Mouse (Mus musculus): ENCODE results near the gene Wfdc13. TPM values are rescaled to one million over a fixed set of nuclear protein-coding genes. Genes with fewer than 3 reads are reported as not detected.
"Not testable (repeated sequence)": the region's sequence is repeated elsewhere in the genome, so short reads cannot be mapped to it uniquely, and the experiment has no call there.

Wfdc13 gene
- polyA plus RNA-seq, 1 experiment from 2014 or later: not detected

DNA sequence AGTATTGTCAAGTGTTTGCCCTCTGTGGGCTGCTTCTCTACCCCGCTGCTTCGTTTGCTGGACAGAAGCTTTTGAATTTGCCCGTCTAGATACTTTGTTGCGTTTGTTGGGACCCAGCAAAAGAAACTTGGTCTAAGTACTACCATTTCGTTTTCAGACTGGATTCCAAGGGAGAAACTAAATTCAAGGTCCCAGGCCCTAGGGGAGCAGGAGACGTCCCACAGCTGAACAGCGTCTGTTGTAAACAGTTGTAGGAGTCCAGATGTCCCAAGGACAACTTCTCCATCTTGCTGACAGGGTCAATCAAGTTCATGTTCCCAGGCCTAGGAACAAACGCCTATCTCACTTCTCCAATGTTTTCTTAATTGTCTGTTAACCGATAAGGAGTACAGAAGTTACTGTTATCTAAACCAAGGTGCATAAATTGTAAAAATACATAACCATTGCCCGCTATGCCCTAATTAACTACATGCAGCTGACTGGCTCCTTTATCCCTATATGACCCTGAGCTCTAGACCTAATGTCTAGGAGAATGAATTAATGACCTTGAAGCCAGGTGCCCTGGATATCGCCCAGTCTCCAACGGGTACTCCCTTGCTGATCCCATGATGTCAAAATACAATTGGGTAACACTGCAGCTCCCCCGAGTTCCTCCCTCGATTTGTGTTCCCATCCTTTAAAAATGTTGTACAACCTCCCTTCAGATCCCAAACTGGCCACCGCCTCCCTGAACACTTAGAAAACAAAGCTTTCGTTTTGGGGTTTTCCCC is 7.8 kb upstream of the Wfdc13 start:
- Histone ChIP-seq H3K36me3 (replicated peaks) (no peaks in the 10 kb centered on the region), H3K4me3 (no peak overlapping the region), H3K9me3 (no peaks in the 10 kb centered on the region), H3K9ac (no peak overlapping the region), H3K27me3 (replicated peaks) (no peaks in the 10 kb centered on the region), H3K4me2 (no peak overlapping the region), H3K4me1 (peaks cover 10% of the 10 kb centered on the region), H3K27ac (no peak overlapping the region)
- 85% methylated on average over 16 of the region's 16 CpGs for WGBS
- no peak for ATAC-seq (replicated peaks)

DNA sequence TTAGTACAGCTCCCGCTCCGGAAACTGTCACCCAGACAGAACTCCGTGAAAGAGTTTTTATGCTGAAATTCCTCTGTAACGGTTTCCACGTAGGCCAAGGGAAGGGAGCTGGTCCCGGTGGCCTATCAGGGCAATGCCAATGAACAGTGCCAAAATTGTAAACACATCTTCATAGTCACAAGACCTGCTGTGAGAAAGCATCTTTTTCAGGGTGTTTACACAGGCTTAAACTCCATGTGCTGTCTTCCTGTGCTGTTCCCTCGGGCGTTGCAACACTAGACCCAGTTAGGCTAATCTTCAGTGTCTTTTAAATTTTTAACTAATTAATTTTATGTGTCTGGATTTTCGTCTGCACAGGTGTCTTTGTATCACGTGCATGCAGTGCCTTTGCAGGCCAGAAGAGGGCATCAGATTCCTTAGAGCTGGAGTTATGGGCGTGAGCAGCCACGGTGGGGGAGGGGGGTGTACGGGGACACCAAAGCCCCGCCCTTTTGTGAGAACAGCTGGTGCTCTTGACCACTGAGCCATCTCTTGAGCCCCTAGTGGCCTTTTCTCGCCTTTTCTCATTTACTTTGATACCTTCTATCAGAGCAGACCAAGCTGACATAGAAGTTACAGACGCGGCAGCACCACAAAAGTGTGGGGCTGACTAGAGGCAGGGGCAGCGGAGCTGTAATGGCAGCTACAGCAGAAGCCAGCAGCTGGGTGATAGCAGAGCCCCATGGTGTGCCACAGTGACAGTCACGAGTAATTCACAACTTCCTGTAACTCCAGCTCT is 5.9 kb upstream of the Wfdc13 start:
- Histone ChIP-seq H3K36me3 (replicated peaks) (no peaks in the 10 kb centered on the region), H3K4me2 (peak overlapping the region; percentile 54), H3K27ac (no peak overlapping the region), H3K4me1 (peaks cover 10% of the 10 kb centered on the region), H3K4me3 (peak overlapping the region; percentile 34), H3K27me3 (replicated peaks) (no peaks in the 10 kb centered on the region), H3K9me3 (no peaks in the 10 kb centered on the region), H3K9ac (0 out of 2 replicates have a peak overlapping the region, but pooled peaks have one; percentile 2)
- 23% methylated on average over 19 of the region's 19 CpGs for WGBS
- peak; percentile 56 for ATAC-seq (replicated peaks)

GRCm38 (mm10) chr2:164679906-164680305 is 5.0 kb upstream of the Wfdc13 start:
- Histone ChIP-seq H3K9ac (no peak overlapping the region), H3K4me1 (peaks cover 10% of the 10 kb centered on the region), H3K4me3 (no peak overlapping the region), H3K27me3 (replicated peaks) (no peaks in the 10 kb centered on the region), H3K27ac (no peak overlapping the region), H3K9me3 (no peaks in the 10 kb centered on the region), H3K36me3 (replicated peaks) (no peaks in the 10 kb centered on the region), H3K4me2 (no peak overlapping the region)
- no peak for ATAC-seq (replicated peaks)
- 65% methylated on average over 3 of the region's 3 CpGs for WGBS

DNA sequence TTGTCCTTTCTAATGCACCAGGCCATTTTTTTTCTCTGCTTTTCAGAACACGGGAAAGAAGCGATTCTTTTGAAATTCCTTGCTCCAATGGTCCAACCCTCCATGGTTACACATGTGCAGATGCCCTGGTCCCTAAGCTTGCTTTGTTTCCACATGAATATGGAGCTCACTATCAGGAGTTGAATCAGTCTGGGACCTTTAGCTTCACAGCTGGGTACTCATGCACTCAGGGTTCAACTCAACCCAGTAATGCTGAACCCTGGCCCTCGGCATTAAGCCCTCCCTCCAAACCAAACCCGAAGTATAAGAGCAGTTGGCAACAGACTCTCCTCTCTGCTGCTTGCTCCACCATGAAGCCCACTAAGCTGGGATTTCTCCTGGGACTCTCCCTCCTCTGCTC is 13.3 kb downstream of the Wfdc13 start, which contains the start of gene Spint4:
Gene Spint4 (plus strand): TSS at position 301 of the 400 bp plus-strand sequence.
- Histone ChIP-seq H3K36me3 (replicated peaks) (no peaks in the 10 kb centered on the region), H3K27ac (no peak within 1 kb of the TSS), H3K4me3 (no peak within 1 kb of the TSS), H3K4me2 (no peak within 1 kb of the TSS), H3K9me3 (no peaks in the 10 kb centered on the region), H3K27me3 (replicated peaks) (no peaks in the 10 kb centered on the region), H3K9ac (no peak within 1 kb of the TSS), H3K4me1 (no peaks in the 10 kb centered on the region)
- ATAC-seq (replicated peaks): no peak
- 70% methylated on average over 4 of the region's 4 CpGs for WGBS

DNA sequence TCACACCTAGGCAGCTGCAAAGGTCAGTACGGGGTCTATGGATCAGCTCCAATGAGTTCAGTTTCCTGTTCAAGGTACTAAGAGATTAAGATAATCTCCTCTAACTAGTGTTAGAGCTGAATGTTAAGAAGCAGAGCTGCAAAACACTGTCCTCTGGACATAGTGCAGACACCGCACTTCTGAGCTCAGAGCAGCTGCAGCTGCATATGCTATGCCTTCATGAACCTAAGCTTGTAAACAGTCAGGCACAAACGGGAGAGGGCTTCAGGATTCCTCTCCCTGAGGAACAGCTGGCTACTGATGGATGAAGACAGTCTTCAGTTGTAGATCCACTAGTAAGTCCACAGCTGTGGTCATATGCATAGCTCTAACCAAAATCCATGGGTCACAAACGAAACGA is 16.1 kb downstream of the Wfdc13 start:
- ATAC-seq (replicated peaks): no peak
- no peaks in the 10 kb centered on the region for H3K27me3 ChIP-seq (replicated peaks)
- 87% methylated on average over 5 of the region's 5 CpGs for WGBS
- H3K9me3 ChIP-seq: no peaks in the 10 kb centered on the region
- no peak overlapping the region for H3K9ac ChIP-seq
- H3K4me2 ChIP-seq: no peak overlapping the region
- no peak overlapping the region for H3K27ac ChIP-seq
- H3K36me3 ChIP-seq (replicated peaks): no peaks in the 10 kb centered on the region
- no peaks in the 10 kb centered on the region for H3K4me1 ChIP-seq
- no peak overlapping the region for H3K4me3 ChIP-seq

DNA sequence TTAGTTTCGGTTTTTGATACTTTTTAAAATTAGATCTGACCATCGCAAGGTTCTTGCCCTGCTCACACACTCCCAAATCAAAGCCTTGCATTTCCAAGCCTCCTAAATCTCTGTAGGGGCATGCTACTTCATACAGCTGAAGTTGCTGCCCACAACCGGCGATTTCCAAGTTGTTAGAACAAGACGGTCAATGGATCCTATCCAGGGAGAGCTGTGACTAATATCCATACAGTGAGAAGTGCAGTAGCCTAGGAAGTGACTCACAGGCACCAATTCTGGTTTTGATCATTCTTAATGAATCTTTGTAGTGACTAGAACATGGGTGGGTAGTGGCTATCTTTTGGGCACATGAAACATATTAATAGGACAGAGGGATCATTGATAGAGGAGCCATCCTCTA is 16.9 kb downstream of the Wfdc13 start:
- Histone ChIP-seq H3K9ac (no peak overlapping the region), H3K4me2 (no peak overlapping the region), H3K36me3 (replicated peaks) (no peaks in the 10 kb centered on the region), H3K27ac (no peak overlapping the region), H3K4me3 (no peak overlapping the region), H3K4me1 (no peaks in the 10 kb centered on the region), H3K27me3 (replicated peaks) (no peaks in the 10 kb centered on the region), H3K9me3 (no peaks in the 10 kb centered on the region)
- WGBS: 83% methylated on average over 5 of the region's 5 CpGs
- ATAC-seq (replicated peaks): no peak

DNA sequence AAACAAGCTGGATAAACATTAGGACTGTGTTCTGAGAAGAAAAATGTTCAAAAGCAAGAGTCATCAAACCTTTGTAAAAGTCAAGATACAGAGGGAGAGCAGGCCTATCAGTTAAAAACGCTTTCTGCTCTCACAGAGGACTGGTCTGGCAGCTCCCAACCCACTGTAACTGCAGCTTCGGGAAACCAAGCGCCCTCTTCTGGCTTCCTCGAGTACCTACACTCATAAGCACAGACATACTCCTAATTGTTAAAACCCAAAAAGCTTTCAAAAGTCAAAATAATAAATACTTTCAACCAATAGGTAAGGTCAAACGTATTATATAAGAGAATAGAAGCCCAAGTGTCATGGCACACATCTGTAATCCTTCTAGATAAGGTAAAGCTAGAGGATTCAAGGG is 19.3 kb downstream of the Wfdc13 start:
- Histone ChIP-seq H3K4me2 (no peak overlapping the region), H3K9me3 (no peaks in the 10 kb centered on the region), H3K27me3 (replicated peaks) (no peaks in the 10 kb centered on the region), H3K4me1 (no peaks in the 10 kb centered on the region), H3K27ac (no peak overlapping the region), H3K4me3 (no peak overlapping the region), H3K36me3 (replicated peaks) (no peaks in the 10 kb centered on the region), H3K9ac (no peak overlapping the region)
- no peak for ATAC-seq (replicated peaks)
- 80% methylated on average over 5 of the region's 5 CpGs for WGBS

- H3K27ac ChIP-seq: no peak overlapping the region
- H3K4me2 ChIP-seq: no peak overlapping the region
- H3K36me3 ChIP-seq (replicated peaks): no peaks in the 10 kb centered on the region
- ATAC-seq (replicated peaks): no peak
- H3K4me1 ChIP-seq: no peaks in the 10 kb centered on the region
- no peak overlapping the region for H3K4me3 ChIP-seq
- WGBS: 90% methylated on average over 6 of the region's 6 CpGs
- H3K9me3 ChIP-seq: no peaks in the 10 kb centered on the region
- H3K9ac ChIP-seq: no peak overlapping the region
- no peaks in the 10 kb centered on the region for H3K27me3 ChIP-seq (replicated peaks)
Measured at GRCm38 (mm10) chr2:164705328-164705727, 20.4 kb downstream of the Wfdc13 start.

- H3K4me2 ChIP-seq: no peak overlapping the region
- 90% methylated on average over 14 of the region's 14 CpGs for WGBS
- no peaks in the 10 kb centered on the region for H3K27me3 ChIP-seq (replicated peaks)
- no peaks in the 10 kb centered on the region for H3K36me3 ChIP-seq (replicated peaks)
- no peaks in the 10 kb centered on the region for H3K9me3 ChIP-seq
- H3K9ac ChIP-seq: no peak overlapping the region
- ATAC-seq (replicated peaks): no peak
- H3K4me1 ChIP-seq: no peaks in the 10 kb centered on the region
- no peak overlapping the region for H3K27ac ChIP-seq
- no peak overlapping the region for H3K4me3 ChIP-seq
Measured at GRCm38 (mm10) chr2:164705991-164706390, 21.1 kb downstream of the Wfdc13 start.

DNA sequence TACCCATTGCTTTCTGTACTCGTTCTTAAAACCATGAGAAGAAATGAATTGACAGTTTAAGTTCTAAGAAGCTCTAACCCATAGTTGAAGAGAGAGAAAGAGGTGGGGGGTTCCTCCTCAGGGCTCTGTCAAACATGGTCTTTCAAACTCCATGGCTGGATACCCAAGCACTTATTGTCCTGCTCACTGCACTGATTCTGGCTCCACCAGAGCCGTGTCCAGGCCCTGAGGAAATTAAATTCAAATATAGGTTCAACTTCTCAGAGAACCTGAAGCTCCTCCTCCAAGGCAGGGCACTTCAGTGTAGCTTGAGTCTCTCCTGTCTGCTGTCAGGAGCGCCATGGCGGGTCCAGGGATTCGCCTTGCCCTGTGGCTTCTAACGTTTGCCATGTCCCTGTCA is 30.1 kb downstream of the Wfdc13 start, which contains the start of gene Spint5:
Gene Spint5 (plus strand): TSS at position 301 of the 400 bp plus-strand sequence.
- Histone ChIP-seq H3K9ac (no peak within 1 kb of the TSS), H3K9me3 (no peaks in the 10 kb centered on the region), H3K27ac (no peak within 1 kb of the TSS), H3K4me2 (no peak within 1 kb of the TSS), H3K27me3 (replicated peaks) (no peaks in the 10 kb centered on the region), H3K36me3 (replicated peaks) (no peaks in the 10 kb centered on the region), H3K4me1 (no peaks in the 10 kb centered on the region), H3K4me3 (no peak within 1 kb of the TSS)
- 80% methylated on average over 6 of the region's 6 CpGs for WGBS
- ATAC-seq (replicated peaks): no peak

GRCm38 (mm10) chr2:164716194-164716786 is 31.4 kb downstream of the Wfdc13 start:
- not testable (repeated sequence) for H3K27ac ChIP-seq; H3K27me3 ChIP-seq (replicated peaks); H3K9me3 ChIP-seq; H3K36me3 ChIP-seq (replicated peaks); H3K4me3 ChIP-seq; H3K4me2 ChIP-seq; H3K4me1 ChIP-seq; ATAC-seq (replicated peaks); H3K9ac ChIP-seq
- 93% methylated on average over 23 of the region's 23 CpGs for WGBS

DNA sequence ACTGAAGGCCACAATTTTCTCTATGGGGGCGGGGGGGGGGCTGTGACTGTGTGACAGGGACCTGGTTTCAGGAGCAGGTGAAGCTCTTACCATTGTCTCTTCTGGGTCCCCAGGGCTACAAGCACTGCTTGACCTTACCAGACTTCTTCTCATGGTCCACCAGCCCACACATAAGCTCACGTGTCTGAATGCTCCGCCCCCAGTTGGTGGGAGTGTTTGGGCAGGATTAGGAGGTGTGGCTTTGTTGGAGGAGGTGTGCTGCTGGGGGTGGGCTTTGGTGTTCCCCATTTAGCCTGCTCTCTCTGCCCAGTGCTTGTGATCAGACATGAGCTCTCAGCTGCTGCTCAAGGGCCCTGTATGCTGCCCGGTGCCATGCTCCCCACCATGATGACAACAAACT is 38.4 kb downstream of the Wfdc13 start:
- H3K4me3 ChIP-seq: no peak overlapping the region
- H3K9me3 ChIP-seq: no peaks in the 10 kb centered on the region
- H3K36me3 ChIP-seq (replicated peaks): no peaks in the 10 kb centered on the region
- no peak overlapping the region for H3K4me2 ChIP-seq
- H3K4me1 ChIP-seq: no peaks in the 10 kb centered on the region
- H3K27me3 ChIP-seq (replicated peaks): no peaks in the 10 kb centered on the region
- H3K9ac ChIP-seq: no peak overlapping the region
- ATAC-seq (replicated peaks): no peak
- no peak overlapping the region for H3K27ac ChIP-seq
- 66% methylated on average over 4 of the region's 4 CpGs for WGBS

Data from midbrain, embryonic 15.5 days (tissue).